Mouse (Mus musculus): ENCODE measurements around the gene Brcc3. TPM values are rescaled to one million over a fixed set of nuclear protein-coding genes. Genes with fewer than 3 reads are reported as not detected.
"Not testable (repeated sequence)": the region's sequence is repeated elsewhere in the genome, so short reads cannot be mapped to it uniquely, and the experiment has no call there.

Gene Brcc3
- polyA plus RNA-seq, 1 experiment from 2014 or later = 46.1 TPM

GRCm38 (mm10) chrX:75454597-75454996 lies 38.2 kb downstream of the Brcc3 start:
- Histone ChIP-seq H3K4me3 (no peak overlapping the region), H3K27ac (ENCODE audit: poor library complexity, severe bottlenecking) (no peak overlapping the region), H3K9me3 (replicated peaks) (no peaks in the 10 kb centered on the region), H3K27me3 (replicated peaks) (no peaks in the 10 kb centered on the region), H3K36me3 (peaks cover 38% of the 10 kb centered on the region), H3K4me2 (no peak overlapping the region), H3K4me1 (replicated peaks) (no peaks in the 10 kb centered on the region), H3K9ac (no peak overlapping the region)
- ATAC-seq (ENCODE audit: insufficient number of reproducible peaks, low FRiP score) = no peak
- WGBS = 84% methylated on average over 1 of the region's 1 CpGs

DNA sequence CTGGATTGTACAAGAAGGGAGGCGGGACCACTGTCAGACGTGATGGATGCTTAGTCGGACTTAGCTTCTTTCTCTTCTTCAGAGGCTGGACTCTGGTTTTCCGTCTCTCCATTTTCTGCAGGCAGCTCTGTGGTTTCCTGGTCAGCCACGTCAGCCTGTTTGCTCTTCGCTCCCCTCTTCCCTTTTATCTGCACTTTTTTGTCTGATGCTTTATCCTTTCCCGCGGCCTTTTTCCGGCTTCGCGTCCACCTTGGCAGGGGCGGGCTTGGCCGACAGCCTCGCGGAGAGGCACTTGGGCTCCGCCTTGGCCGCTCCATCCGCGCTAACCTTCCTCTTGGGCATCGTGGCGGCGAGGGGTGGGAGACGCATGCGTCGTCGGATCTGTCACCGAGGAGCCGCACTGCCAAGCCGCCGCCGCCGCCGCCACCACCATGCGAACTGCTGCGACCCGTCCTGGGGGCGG lies 58.8 kb downstream of the Brcc3 start:
- WGBS = 12% methylated on average over 37 of the region's 37 CpGs
- not testable (repeated sequence) for H3K4me1 ChIP-seq (replicated peaks); H3K27me3 ChIP-seq (replicated peaks); H3K9me3 ChIP-seq (replicated peaks); H3K27ac ChIP-seq (ENCODE audit: poor library complexity, severe bottlenecking); H3K36me3 ChIP-seq
- Histone ChIP-seq H3K4me2 (peak overlapping the region; percentile 64), H3K9ac (0 out of 2 replicates have a peak overlapping the region, but pooled peaks have one; percentile 36), H3K4me3 (peak overlapping the region; percentile 44)
- ATAC-seq (ENCODE audit: insufficient number of reproducible peaks, low FRiP score) = peak; percentile 73

- H3K27ac ChIP-seq (ENCODE audit: poor library complexity, severe bottlenecking) = no peak overlapping the region
- no peaks in the 10 kb centered on the region for H3K4me1 ChIP-seq (replicated peaks)
- H3K9me3 ChIP-seq (replicated peaks) = no peaks in the 10 kb centered on the region
- H3K9ac ChIP-seq = no peak overlapping the region
- no peaks in the 10 kb centered on the region for H3K27me3 ChIP-seq (replicated peaks)
- H3K4me2 ChIP-seq = no peak overlapping the region
- no peak for ATAC-seq (ENCODE audit: insufficient number of reproducible peaks, low FRiP score)
- H3K4me3 ChIP-seq = no peak overlapping the region
- 69% methylated on average over 1 of the region's 1 CpGs for WGBS
- no peaks in the 10 kb centered on the region for H3K36me3 ChIP-seq
Observed at GRCm38 (mm10) chrX:75489886-75490285, 73.5 kb downstream of the Brcc3 start.

Other genes starting within 250 kb of the Brcc3 start
- 69.8 and 70.2 TPM in 2 replicates for gene Fundc2, start 34.2 kb upstream of the Brcc3 start, polyA plus RNA-seq (2016; fragmentation: Nextera tagmentation; extraction: Ambion mirVana)
- 1.8 and 2.0 TPM in 2 replicates for gene F8, start 34.0 kb upstream of the Brcc3 start, polyA plus RNA-seq (2016; fragmentation: Nextera tagmentation; extraction: Ambion mirVana)
- 19.6 and 20.1 TPM in 2 replicates for gene Cmc4, start within 50 bp of the Brcc3 start, polyA plus RNA-seq (2016; fragmentation: Nextera tagmentation; extraction: Ambion mirVana)
- gene Mtcp1, start within 50 bp of the Brcc3 start, polyA plus RNA-seq (2016; fragmentation: Nextera tagmentation; extraction: Ambion mirVana) = 7.3 TPM in 2 replicates
- 172 and 176 TPM in 2 replicates for gene Vbp1, start 97.7 kb downstream of the Brcc3 start, polyA plus RNA-seq (2016; fragmentation: Nextera tagmentation; extraction: Ambion mirVana)
- gene Rab39b, start 161.6 kb downstream of the Brcc3 start, polyA plus RNA-seq (2016; fragmentation: Nextera tagmentation; extraction: Ambion mirVana) = 0.67 and 0.68 TPM in 2 replicates